In the genomic region with DNA sequence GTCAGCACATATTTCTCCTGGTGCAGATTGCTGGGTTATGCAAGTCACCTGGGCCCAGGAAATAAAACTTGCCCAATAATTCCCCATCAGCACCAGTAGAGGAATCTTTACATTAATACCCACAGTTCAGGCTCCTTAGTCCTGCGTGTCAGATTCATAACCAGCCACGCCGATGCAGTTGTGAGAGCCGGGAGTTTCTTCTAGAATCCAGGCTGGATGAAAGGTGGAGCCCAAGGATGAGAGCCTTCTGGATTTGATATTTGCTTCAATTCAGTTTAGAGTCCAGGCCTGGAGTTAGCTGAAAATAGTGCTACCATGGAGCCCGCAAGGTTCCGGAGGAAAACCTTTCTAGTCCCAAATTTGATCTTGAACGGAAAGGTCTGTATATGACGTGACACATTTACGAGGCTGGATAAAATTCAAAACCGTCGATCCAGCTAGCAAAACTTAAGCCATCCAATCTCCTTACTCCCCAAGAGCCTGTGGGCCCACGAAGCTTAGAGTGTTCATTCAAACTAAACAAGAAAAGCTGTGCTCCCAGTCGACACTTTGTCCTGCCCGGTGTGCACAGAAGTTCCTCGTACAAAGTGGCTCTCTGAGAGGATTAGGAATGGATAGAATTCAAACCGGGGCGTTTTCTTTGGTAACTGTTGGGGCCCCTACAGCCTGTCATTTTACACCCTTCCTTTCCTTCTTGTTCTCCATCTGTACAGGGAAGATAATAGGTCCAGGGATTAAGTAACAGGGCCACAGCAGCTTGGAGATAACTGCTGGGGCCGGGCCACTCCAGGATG, we compare ENCODE assay signal across 8 mouse cellular contexts. TPM values are rescaled to one million over a fixed set of nuclear protein-coding genes. Genes with fewer than 3 reads are reported as not detected.
DNase-seq lines count a peak whose midpoint lies in the region; ATAC-seq and TF ChIP-seq lines count a peak whose summit lies in the region.

No protein-coding gene starts in this region.

- no peak for ATAC-seq in limb, embryonic 11.5 days (ENCODE audit: insufficient number of reproducible peaks, low FRiP score, low TSS enrichment, low read depth)
- no peak for ATAC-seq in monocyte, adult 5-6 weeks (replicated peaks; ENCODE audit: insufficient number of reproducible peaks, low FRiP score, low TSS enrichment, poor library complexity, severe bottlenecking)

- intact Hi-C loops in left cerebral cortex, postnatal 14 days (cut with DNase I), result no loop called here

- peak overlapping the region; percentile 86 for H3K4me2 ChIP-seq in limb, embryonic 11.5 days (ENCODE audit: low read depth, severe bottlenecking)

- H3K9me3 ChIP-seq in limb, embryonic 11.5 days (ENCODE audit: control insufficient read depth, low read length), result no peaks in the 10 kb centered on the region

- H3K9ac ChIP-seq in limb, embryonic 11.5 days (ENCODE audit: low read length), result peak overlapping the region; percentile 87

- 63% methylated on average over 18 of the region's 18 CpGs for WGBS in spleen, adult 2 months
- WGBS in limb, embryonic 11.5 days, result 35% methylated on average over 18 of the region's 18 CpGs
- 5% methylated on average over 18 of the region's 18 CpGs for WGBS in olfactory bulb, adult 2 months

- DNase-seq in cerebellum, adult 9-10 months, result peak; percentile 58
- no peak for DNase-seq in cerebellum, postnatal 14 days
- no peak for DNase-seq in spleen, adult 2 months (ENCODE audit: low read depth in 1 of 2, low spot score in 2 of 2)
- no peak for DNase-seq in spleen, adult 18-20 months
- no peak for DNase-seq in limb, embryonic 11.5 days (ENCODE audit: low spot score)
- DNase-seq in left cerebral cortex, postnatal 14 days (ENCODE audit: low spot score in 2 of 2), result no peak

- TF ChIP-seq CTCF in spleen, adult 2 months (IDR thresholded peaks at IDR 0.05; ENCODE audit: extremely low read depth, insufficient read depth, insufficient read length, insufficient replicate concordance), result no peak
- TF ChIP-seq CTCF in olfactory bulb, adult 2 months (IDR thresholded peaks at IDR 0.05; ENCODE audit: insufficient read depth, low read depth, low read length), result no peak

- H3K4me1 ChIP-seq in spleen, adult 2 months (ENCODE audit: control insufficient read depth, insufficient read depth, insufficient read length), result no peaks in the 10 kb centered on the region
- peaks cover 14% of the 10 kb centered on the region for H3K4me1 ChIP-seq in limb, embryonic 11.5 days (ENCODE audit: control insufficient read depth, insufficient read depth, low read length)
- H3K4me1 ChIP-seq in olfactory bulb, adult 2 months (ENCODE audit: control insufficient read depth, insufficient read depth, low read length), result peaks cover 10% of the 10 kb centered on the region

- no peaks in the 10 kb centered on the region for H3K36me3 ChIP-seq in spleen, adult 2 months (ENCODE audit: control insufficient read depth, insufficient read depth, low read length)
- no peaks in the 10 kb centered on the region for H3K36me3 ChIP-seq in limb, embryonic 11.5 days (ENCODE audit: control insufficient read depth, insufficient read depth, low read length)

- no peak for TF ChIP-seq POLR2A in spleen, adult 2 months (IDR thresholded peaks at IDR 0.05; ENCODE audit: low read depth, low read length)
- no peak for TF ChIP-seq POLR2A in olfactory bulb, adult 2 months (IDR thresholded peaks at IDR 0.05; ENCODE audit: insufficient read depth, low read depth, low read length)

- peak overlapping the region; percentile 77 for H3K4me3 ChIP-seq in spleen, adult 2 months (ENCODE audit: extremely low read depth, insufficient read depth, insufficient read length)
- H3K4me3 ChIP-seq in limb, embryonic 11.5 days (ENCODE audit: low read depth, low read length), result peak overlapping the region; percentile 90
- peak overlapping the region; percentile 96 for H3K4me3 ChIP-seq in olfactory bulb, adult 2 months (ENCODE audit: insufficient read depth, low read depth, low read length)

- H3K27ac ChIP-seq in spleen, adult 2 months (ENCODE audit: insufficient read depth, low read length), result no peak overlapping the region
- H3K27ac ChIP-seq in limb, embryonic 11.5 days (replicated peaks; ENCODE audit: low read depth, low read length), result no peak overlapping the region; the same call in 1 of the 2 replicates
- peak overlapping the region; percentile 79; the same call in 1 of the 2 replicates for H3K27ac ChIP-seq in olfactory bulb, adult 2 months (ENCODE audit: insufficient read depth, low read depth, low read length)

- H3K27me3 ChIP-seq in spleen, adult 2 months (ENCODE audit: control insufficient read depth, insufficient read depth, low read length), result no peaks in the 10 kb centered on the region
- H3K27me3 ChIP-seq in limb, embryonic 11.5 days (ENCODE audit: control insufficient read depth, insufficient read depth, low read length), result no peaks in the 10 kb centered on the region

RNA-seq across cellular contexts. Expression of a gene that starts 1.0 kb away (rescaled TPM):
- polyA plus RNA-seq in spleen, adult 2 months (2012; rRNA removed), result 1.6 and 2.1 TPM in 2 replicates
- 21.4 and 23.1 TPM in 2 replicates for polyA plus RNA-seq in limb, embryonic 11.5 days (2014; fragmentation: Nextera tagmentation; extraction: Ambion mirVana)
- polyA plus RNA-seq in olfactory bulb, adult 2 months (2012; ENCODE audit: insufficient read depth, insufficient read length, low replicate concordance, missing spikeins), result not detected in 2 replicates
- 1.3 to 10.4 TPM (median 2.9 TPM) in 3 replicates for total RNA-seq in monocyte, adult 5-6 weeks (2017)
- total RNA-seq in left cerebral cortex, postnatal 14 days (2021), result 100 to 1,000 TPM; 121 to 126 TPM

RNA-seq across cellular contexts. Expression of a gene that starts 44.2 kb away (rescaled TPM):
- 2.1 TPM in 2 replicates for polyA plus RNA-seq in spleen, adult 2 months (2012; rRNA removed)
- 5.7 and 7.1 TPM in 2 replicates for polyA plus RNA-seq in limb, embryonic 11.5 days (2014; fragmentation: Nextera tagmentation; extraction: Ambion mirVana)
- polyA plus RNA-seq in olfactory bulb, adult 2 months (2012; ENCODE audit: insufficient read depth, insufficient read length, low replicate concordance, missing spikeins), result not detected in 2 replicates
- total RNA-seq in monocyte, adult 5-6 weeks (2017), result 23.6 to 29.4 TPM (median 24.0 TPM) in 3 replicates
- total RNA-seq in left cerebral cortex, postnatal 14 days (2021), result 1 to 10 TPM; 6.3 to 7.2 TPM
